Mouse (Mus musculus): ENCODE measurements around the gene Tbc1d10a. TPM values are rescaled to one million over a fixed set of nuclear protein-coding genes. Genes with fewer than 3 reads are reported as not detected.

Gene Tbc1d10a
- polyA plus RNA-seq, 1 experiment = 19.9 TPM

DNA sequence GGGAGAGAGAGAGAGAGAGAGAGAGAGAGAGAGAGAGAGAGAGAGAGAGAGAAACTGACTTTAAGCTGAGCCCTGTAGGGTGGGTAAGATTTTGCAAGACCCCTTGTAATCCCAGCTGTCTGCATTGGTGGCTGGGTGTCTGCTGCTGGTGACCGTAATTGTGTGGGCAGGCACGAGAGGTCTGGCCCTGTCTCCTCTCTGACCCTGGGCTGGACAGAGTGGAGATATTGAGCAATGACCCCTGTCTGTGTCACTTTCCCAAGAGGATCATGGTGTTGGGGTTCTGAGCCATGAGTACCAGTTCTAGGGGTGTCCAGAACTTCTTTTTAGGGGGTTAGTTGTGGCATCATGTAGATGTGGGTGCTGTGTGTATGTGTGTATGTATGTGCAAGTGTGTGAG, 37.6 kb downstream of the Tbc1d10a start:
- Histone ChIP-seq H3K4me3 (ENCODE audit: low read depth, low read length) (no peak overlapping the region), H3K9me3 (replicated peaks; ENCODE audit: control insufficient read depth, insufficient read depth, low read length, poor library complexity, severe bottlenecking) (no peaks in the 10 kb centered on the region), H3K4me1 (ENCODE audit: control insufficient read depth, insufficient read depth, low read length) (peaks cover 2% of the 10 kb centered on the region), H3K9ac (ENCODE audit: low read depth, poor library complexity, severe bottlenecking) (no peak overlapping the region), H3K27ac (ENCODE audit: insufficient read depth, low read length) (no peak overlapping the region), H3K27me3 (ENCODE audit: control insufficient read depth, insufficient read depth, low read length, poor library complexity, severe bottlenecking) (no peaks in the 10 kb centered on the region), H3K36me3 (ENCODE audit: control insufficient read depth, insufficient read depth, low read length, poor library complexity, severe bottlenecking) (no peaks in the 10 kb centered on the region)
- TF ChIP-seq EP300 (IDR thresholded peaks at IDR 0.05; ENCODE audit: insufficient read depth, low read depth, low read length) (no peak), POLR2A (IDR thresholded peaks at IDR 0.05; ENCODE audit: insufficient read depth, low read length) (no peak), CTCF (IDR thresholded peaks at IDR 0.05; ENCODE audit: low read depth, low read length) (no peak)

DNA sequence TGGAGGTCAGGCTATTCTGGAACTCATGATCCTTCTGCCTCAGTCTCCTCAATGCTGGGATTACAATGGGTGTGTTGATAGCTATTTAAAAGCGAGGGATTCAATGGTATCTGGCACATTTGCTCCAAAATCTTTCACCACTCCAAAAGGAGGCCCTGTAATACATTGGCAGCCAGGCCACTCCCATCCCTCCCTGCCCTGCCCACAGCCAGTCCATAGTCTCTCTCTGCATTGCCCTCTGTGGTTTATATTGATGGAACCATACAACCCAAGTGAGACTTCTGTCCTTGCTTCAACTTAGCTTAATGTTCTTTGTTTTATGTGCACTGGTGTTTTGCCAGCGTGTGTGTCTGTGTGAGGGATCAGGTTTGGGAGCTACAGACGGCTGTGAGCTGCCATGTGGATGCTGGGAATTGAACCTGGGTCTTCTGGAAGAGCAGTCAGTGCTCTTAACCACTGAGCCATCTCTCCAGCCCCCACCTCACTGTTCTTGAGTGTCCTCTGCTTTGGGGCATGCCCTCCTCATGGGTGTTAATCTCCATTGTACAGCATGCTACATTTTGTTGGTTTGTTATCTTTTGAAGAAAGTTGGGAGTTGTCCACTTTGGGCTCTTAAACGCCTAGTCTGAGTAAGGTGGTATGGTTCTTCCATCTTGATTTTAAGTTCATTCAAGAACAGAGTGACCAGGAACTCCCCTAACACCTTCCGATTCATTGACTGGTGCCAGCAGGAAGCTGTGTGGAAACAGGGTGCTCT, 40.2 kb downstream of the Tbc1d10a start:
- no peak overlapping the region for H3K9ac ChIP-seq (ENCODE audit: low read depth, poor library complexity, severe bottlenecking)
- no peak overlapping the region for H3K4me3 ChIP-seq (ENCODE audit: low read depth, low read length)
- TF ChIP-seq EP300 (IDR thresholded peaks at IDR 0.05; ENCODE audit: insufficient read depth, low read depth, low read length) (no peak), CTCF (IDR thresholded peaks at IDR 0.05; ENCODE audit: low read depth, low read length) (no peak), POLR2A (IDR thresholded peaks at IDR 0.05; ENCODE audit: insufficient read depth, low read length) (no peak)
- H3K4me1 ChIP-seq (ENCODE audit: control insufficient read depth, insufficient read depth, low read length) = peaks cover 4% of the 10 kb centered on the region
- H3K27me3 ChIP-seq (ENCODE audit: control insufficient read depth, insufficient read depth, low read length, poor library complexity, severe bottlenecking) = no peaks in the 10 kb centered on the region
- no peaks in the 10 kb centered on the region for H3K36me3 ChIP-seq (ENCODE audit: control insufficient read depth, insufficient read depth, low read length, poor library complexity, severe bottlenecking)
- H3K9me3 ChIP-seq (replicated peaks; ENCODE audit: control insufficient read depth, insufficient read depth, low read length, poor library complexity, severe bottlenecking) = no peaks in the 10 kb centered on the region
- no peak overlapping the region for H3K27ac ChIP-seq (ENCODE audit: insufficient read depth, low read length)

DNA sequence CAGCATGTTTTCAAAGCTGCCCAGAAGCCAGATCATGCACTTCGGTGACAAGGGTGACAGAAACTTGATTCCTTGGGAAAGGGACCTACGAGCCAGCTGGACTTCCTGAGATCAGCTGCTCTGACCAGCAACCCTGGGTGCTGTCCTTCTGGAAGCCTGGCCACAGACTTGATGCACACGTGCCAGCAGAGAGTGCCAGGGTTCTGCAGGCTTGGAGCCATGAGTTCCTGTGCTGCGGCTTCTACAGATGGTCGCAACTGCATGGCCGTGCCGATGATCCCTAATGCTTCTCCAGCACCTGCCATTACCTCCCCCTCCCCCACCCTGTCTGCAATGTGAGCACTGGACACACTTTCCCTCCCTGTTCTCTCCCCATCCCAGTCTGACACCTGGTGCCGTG, 41.9 kb downstream of the Tbc1d10a start:
- Histone ChIP-seq H3K4me1 (ENCODE audit: control insufficient read depth, insufficient read depth, low read length) (peaks cover 3% of the 10 kb centered on the region), H3K27me3 (ENCODE audit: control insufficient read depth, insufficient read depth, low read length, poor library complexity, severe bottlenecking) (no peaks in the 10 kb centered on the region), H3K9ac (ENCODE audit: low read depth, poor library complexity, severe bottlenecking) (no peak overlapping the region), H3K27ac (ENCODE audit: insufficient read depth, low read length) (no peak overlapping the region), H3K36me3 (ENCODE audit: control insufficient read depth, insufficient read depth, low read length, poor library complexity, severe bottlenecking) (no peaks in the 10 kb centered on the region), H3K9me3 (replicated peaks; ENCODE audit: control insufficient read depth, insufficient read depth, low read length, poor library complexity, severe bottlenecking) (no peaks in the 10 kb centered on the region), H3K4me3 (ENCODE audit: low read depth, low read length) (no peak overlapping the region)
- no peak for TF ChIP-seq EP300 (IDR thresholded peaks at IDR 0.05; ENCODE audit: insufficient read depth, low read depth, low read length)
- no peak for TF ChIP-seq CTCF (IDR thresholded peaks at IDR 0.05; ENCODE audit: low read depth, low read length)
- no peak for TF ChIP-seq POLR2A (IDR thresholded peaks at IDR 0.05; ENCODE audit: insufficient read depth, low read length)

GRCm38 (mm10) chr11:4229841-4230240, 43.3 kb downstream of the Tbc1d10a start:
- peak overlapping the region; percentile 36 for H3K4me3 ChIP-seq (ENCODE audit: low read depth, low read length)
- no peak for TF ChIP-seq EP300 (IDR thresholded peaks at IDR 0.05; ENCODE audit: insufficient read depth, low read depth, low read length)
- no peak for TF ChIP-seq POLR2A (IDR thresholded peaks at IDR 0.05; ENCODE audit: insufficient read depth, low read length)
- TF ChIP-seq CTCF (IDR thresholded peaks at IDR 0.05; ENCODE audit: low read depth, low read length) = no peak
- no peaks in the 10 kb centered on the region for H3K36me3 ChIP-seq (ENCODE audit: control insufficient read depth, insufficient read depth, low read length, poor library complexity, severe bottlenecking)
- H3K9me3 ChIP-seq (replicated peaks; ENCODE audit: control insufficient read depth, insufficient read depth, low read length, poor library complexity, severe bottlenecking) = no peaks in the 10 kb centered on the region
- peaks cover 2% of the 10 kb centered on the region for H3K4me1 ChIP-seq (ENCODE audit: control insufficient read depth, insufficient read depth, low read length)
- H3K9ac ChIP-seq (ENCODE audit: low read depth, poor library complexity, severe bottlenecking) = peak overlapping the region; percentile 46
- no peaks in the 10 kb centered on the region for H3K27me3 ChIP-seq (ENCODE audit: control insufficient read depth, insufficient read depth, low read length, poor library complexity, severe bottlenecking)
- no peak overlapping the region for H3K27ac ChIP-seq (ENCODE audit: insufficient read depth, low read length)

DNA sequence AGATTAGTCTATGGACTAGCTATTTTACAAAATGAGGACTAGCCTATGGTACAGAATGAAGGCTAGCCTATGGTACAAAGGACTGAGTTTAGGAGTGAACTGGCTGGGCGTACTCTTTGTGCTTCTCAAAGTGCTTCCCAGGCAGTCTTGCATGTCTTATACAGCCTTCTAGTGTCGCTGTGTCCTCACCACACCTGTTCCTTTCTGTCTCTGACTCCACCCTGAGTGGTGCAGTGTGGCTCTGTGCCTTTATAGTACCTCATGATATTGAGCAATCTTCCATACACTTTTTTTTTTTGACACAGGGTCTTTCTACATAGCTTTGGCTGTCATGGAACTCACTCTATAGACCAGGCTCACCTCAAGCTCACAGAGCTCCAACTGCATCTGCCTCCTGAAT, 44.8 kb downstream of the Tbc1d10a start:
- Histone ChIP-seq H3K4me1 (ENCODE audit: control insufficient read depth, insufficient read depth, low read length) (peaks cover 4% of the 10 kb centered on the region), H3K27me3 (ENCODE audit: control insufficient read depth, insufficient read depth, low read length, poor library complexity, severe bottlenecking) (no peaks in the 10 kb centered on the region), H3K36me3 (ENCODE audit: control insufficient read depth, insufficient read depth, low read length, poor library complexity, severe bottlenecking) (no peaks in the 10 kb centered on the region), H3K9ac (ENCODE audit: low read depth, poor library complexity, severe bottlenecking) (no peak overlapping the region), H3K27ac (ENCODE audit: insufficient read depth, low read length) (no peak overlapping the region), H3K9me3 (replicated peaks; ENCODE audit: control insufficient read depth, insufficient read depth, low read length, poor library complexity, severe bottlenecking) (no peaks in the 10 kb centered on the region), H3K4me3 (ENCODE audit: low read depth, low read length) (no peak overlapping the region)
- TF ChIP-seq CTCF (IDR thresholded peaks at IDR 0.05; ENCODE audit: low read depth, low read length) (no peak), EP300 (IDR thresholded peaks at IDR 0.05; ENCODE audit: insufficient read depth, low read depth, low read length) (no peak), POLR2A (IDR thresholded peaks at IDR 0.05; ENCODE audit: insufficient read depth, low read length) (no peak)

DNA sequence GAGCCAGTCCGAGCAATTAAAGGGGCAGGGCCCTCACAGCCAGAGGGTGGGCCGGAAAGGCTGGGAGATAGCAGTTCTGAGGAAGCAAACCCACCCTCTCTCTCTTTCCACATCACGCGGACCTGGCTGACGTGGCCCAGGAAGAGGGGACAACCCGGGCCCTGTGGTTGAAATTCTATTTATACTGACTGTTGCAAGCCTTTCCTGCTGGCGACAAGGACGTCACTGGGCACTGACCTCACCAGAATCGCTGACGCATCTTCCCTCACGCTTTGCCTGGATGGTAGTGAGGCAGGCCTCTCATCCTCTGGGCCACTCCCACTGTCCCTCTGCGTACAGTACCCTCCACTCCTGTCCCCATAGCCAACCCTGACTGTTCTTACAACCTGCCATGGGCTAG, 46.1 kb downstream of the Tbc1d10a start:
- H3K27ac ChIP-seq (ENCODE audit: insufficient read depth, low read length) = no peak overlapping the region
- peaks cover 4% of the 10 kb centered on the region for H3K4me1 ChIP-seq (ENCODE audit: control insufficient read depth, insufficient read depth, low read length)
- no peaks in the 10 kb centered on the region for H3K36me3 ChIP-seq (ENCODE audit: control insufficient read depth, insufficient read depth, low read length, poor library complexity, severe bottlenecking)
- no peaks in the 10 kb centered on the region for H3K9me3 ChIP-seq (replicated peaks; ENCODE audit: control insufficient read depth, insufficient read depth, low read length, poor library complexity, severe bottlenecking)
- no peaks in the 10 kb centered on the region for H3K27me3 ChIP-seq (ENCODE audit: control insufficient read depth, insufficient read depth, low read length, poor library complexity, severe bottlenecking)
- H3K9ac ChIP-seq (ENCODE audit: low read depth, poor library complexity, severe bottlenecking) = no peak overlapping the region
- H3K4me3 ChIP-seq (ENCODE audit: low read depth, low read length) = no peak overlapping the region
- TF ChIP-seq CTCF (IDR thresholded peaks at IDR 0.05; ENCODE audit: low read depth, low read length) (no peak), EP300 (IDR thresholded peaks at IDR 0.05; ENCODE audit: insufficient read depth, low read depth, low read length) (no peak), POLR2A (IDR thresholded peaks at IDR 0.05; ENCODE audit: insufficient read depth, low read length) (no peak)
